ENCODE assay signal across 23 mouse cellular contexts in genomic region chr4:115919911-115920310, GRCm38 (mm10). TPM values are rescaled to one million over a fixed set of nuclear protein-coding genes. Genes with fewer than 3 reads are reported as not detected.
"Had no signal": no experiment of that assay in that cellular context is flagged by ENCODE, and none has a peak within 500 bp of the region (broad histone marks: within the 10 kb centered on the region; RNA-seq: fewer than 3 reads in every experiment).

No protein-coding gene starts in this region.

- H3K36me3 ChIP-seq: intestine, embryonic 15.5 days had no signal

- H3K4me1 ChIP-seq: intestine, embryonic 15.5 days; midbrain, embryonic 13.5 days had no signal

- H3K4me2 ChIP-seq: intestine, embryonic 15.5 days; lung, embryonic 14.5 days; midbrain, embryonic 13.5 days had no signal

- ATAC-seq: intestine, embryonic 15.5 days; liver, postnatal 0 days; lung, postnatal 0 days; midbrain, embryonic 13.5 days; midbrain, embryonic 16.5 days had no signal

- H3K9me3 ChIP-seq: intestine, embryonic 15.5 days; midbrain, embryonic 13.5 days had no signal

- H3K4me3 ChIP-seq: intestine, embryonic 15.5 days; left cerebral cortex, adult 2 months; midbrain, embryonic 13.5 days; myocyte had no signal

- H3K27ac ChIP-seq: intestine, embryonic 15.5 days; kidney, postnatal 0 days; left cerebral cortex, adult 2 months; liver, embryonic 14.5 days; macrophage; midbrain, embryonic 13.5 days had no signal

- H3K9ac ChIP-seq: intestine, embryonic 15.5 days; liver, embryonic 14.5 days; liver, postnatal 0 days; lung, embryonic 14.5 days; midbrain, embryonic 13.5 days had no signal

- DNase-seq: layer of hippocampus, postnatal 36 days; liver, postnatal 0 days; lung, embryonic 14.5 days; thymus, postnatal 25 days had no signal

RNA-seq across cellular contexts. Expression of gene Dmbx1, which starts 19.8 kb away (rescaled TPM):
- polyA plus RNA-seq: intestine, embryonic 15.5 days; kidney, postnatal 0 days; liver, adult 2 months; liver, embryonic 14.5 days; liver, postnatal 0 days; lung, embryonic 14.5 days; lung, postnatal 0 days; macrophage; small intestine, adult 2 months; spleen, adult 2 months; stomach, embryonic 16.5 days had no signal

RNA-seq across cellular contexts. Expression of gene 6430628N08Rik, which starts 29.4 kb away (rescaled TPM):
- polyA plus RNA-seq: intestine, embryonic 15.5 days; kidney, postnatal 0 days; limb, embryonic 14.5 days; liver, adult 2 months; liver, embryonic 14.5 days; liver, postnatal 0 days; lung, embryonic 14.5 days; lung, postnatal 0 days; macrophage; myocyte; neural tube, embryonic 11.5 days; neural tube, embryonic 14.5 days; small intestine, adult 2 months; spleen, adult 2 months; stomach, embryonic 16.5 days; testis, adult 2 months; thymus, postnatal 0 days had no signal

RNA-seq across cellular contexts. Expression of gene Kncn, which starts 35.7 kb away (rescaled TPM):
- polyA plus RNA-seq: intestine, embryonic 15.5 days; limb, embryonic 11.5 days; limb, embryonic 14.5 days; liver, adult 2 months; liver, postnatal 0 days; lung, embryonic 14.5 days; lung, postnatal 0 days; macrophage; myocyte; neural tube, embryonic 11.5 days; small intestine, adult 2 months; spleen, adult 2 months; stomach, embryonic 16.5 days; thymus, postnatal 0 days had no signal
